Mouse (Mus musculus): Measurements from ENCODE around the gene Drc1.

The Drc1 gene

GRCm38 (mm10) chr5:30287106-30287882 lies 6.1 kb downstream of the Drc1 start:
- no peak for DNase-seq (ENCODE audit: low read depth)

GRCm38 (mm10) chr5:30340815-30341214 lies 59.6 kb downstream of the Drc1 start:
- no peak for DNase-seq (ENCODE audit: low read depth)

- DNase-seq (ENCODE audit: low read depth): no peak
These were observed 60.6 kb downstream of the Drc1 start for GRCm38 (mm10) chr5:30341601-30342365.

DNA sequence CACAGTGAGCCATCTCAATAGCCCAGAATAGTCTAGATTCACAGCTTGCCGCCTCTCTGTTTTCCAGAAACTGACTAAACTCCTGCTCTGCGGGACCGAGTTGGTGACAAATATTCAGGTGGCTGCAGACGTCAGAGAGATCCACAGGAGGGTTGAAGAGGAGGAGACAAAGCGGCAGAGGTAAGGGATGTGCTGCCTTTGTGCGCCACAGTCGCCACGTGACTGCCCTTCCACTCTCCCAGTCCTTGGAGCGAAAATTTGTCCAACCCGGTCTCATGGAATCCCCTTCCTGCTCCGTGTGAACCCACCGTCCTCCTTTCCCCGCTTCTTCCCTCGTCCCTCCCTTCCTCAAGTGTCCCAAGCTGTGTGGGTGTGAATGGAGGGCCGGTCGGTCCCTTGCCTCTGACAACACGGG lies 61.4 kb downstream of the Drc1 start:
- no peak for DNase-seq (ENCODE audit: low read depth)

DNA sequence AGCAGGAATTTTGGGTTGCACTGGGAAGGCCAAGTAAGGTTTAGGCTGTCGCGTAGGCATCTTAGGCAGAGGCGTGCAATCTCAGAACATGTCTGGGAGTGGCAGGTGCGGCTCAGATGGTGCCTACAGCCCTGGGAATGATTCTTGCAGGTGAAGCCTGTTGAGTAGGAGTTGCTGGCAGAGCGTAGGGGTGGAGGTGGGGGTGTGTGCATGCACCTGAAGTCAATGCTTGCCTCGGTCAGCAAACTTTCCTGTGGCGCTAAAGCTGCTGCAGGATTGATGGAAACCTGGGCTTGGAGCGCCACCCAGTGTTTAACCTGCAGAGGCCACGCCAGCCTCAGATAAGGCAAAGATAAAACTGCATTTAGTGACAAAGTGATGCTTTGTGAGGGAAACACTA lies 61.9 kb downstream of the Drc1 start:
- DNase-seq (ENCODE audit: low read depth): peak; percentile 80

DNA sequence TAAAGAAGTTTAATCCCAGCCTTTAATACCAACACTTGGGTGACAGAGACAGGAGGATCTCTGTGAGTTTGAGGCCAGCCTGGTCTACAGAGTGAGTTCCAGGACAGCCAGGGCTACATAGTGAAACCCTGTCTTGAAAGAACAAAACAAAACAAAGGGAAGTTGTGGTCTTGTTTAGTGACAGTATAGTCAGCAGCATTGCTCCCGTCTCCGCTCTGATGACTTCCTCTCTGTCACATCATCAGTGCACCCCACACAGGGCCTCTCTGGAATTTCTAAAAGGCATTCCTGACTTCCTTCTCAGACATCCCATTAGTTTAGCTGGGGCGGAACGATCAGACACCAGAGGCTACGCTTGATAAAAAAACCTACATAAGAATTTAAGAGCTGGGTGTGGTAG lies 62.7 kb downstream of the Drc1 start:
- no peak for DNase-seq (ENCODE audit: low read depth)

DNA sequence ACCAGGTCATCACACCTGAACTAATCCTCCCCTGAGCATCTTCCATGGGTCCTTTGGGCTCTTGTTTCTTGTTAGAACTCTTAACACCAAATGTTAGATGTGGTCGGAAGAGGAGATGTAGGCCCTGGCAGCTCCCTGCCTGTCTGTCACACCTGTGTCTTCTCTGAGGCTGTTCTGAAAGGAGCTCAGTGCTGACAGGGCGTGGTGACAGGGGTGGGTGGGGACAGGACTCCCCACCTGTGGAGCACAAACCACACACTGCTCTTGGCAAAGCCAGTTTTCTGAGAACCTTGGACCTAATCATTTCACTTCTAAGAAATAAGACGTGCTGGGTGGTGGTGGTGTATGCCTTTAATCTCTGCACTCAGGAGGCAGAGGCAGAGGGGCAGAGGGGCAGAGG lies 72.4 kb downstream of the Drc1 start:
- DNase-seq (ENCODE audit: low read depth): peak; percentile 33

DNA sequence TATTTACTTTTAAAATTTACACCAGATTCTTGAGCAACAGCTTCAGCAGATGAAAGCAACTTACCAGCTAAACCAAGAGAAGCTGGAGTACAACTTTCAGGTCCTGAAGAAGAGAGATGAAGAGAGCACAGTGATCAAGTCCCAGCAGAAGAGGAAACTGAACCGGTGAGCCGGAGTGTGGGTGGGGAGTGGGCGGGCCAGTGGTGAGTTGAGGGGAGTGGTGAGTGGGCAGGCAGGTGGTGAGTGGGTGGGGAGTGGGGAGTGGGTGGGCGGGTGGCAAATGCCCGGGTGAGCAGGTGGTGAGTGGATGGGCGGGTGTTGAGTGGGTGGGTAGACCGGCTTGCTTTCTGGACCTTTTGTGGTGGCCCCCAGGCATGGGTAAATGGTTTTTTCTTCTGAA lies 73.9 kb downstream of the Drc1 start:
- DNase-seq (ENCODE audit: low read depth): no peak

DNA sequence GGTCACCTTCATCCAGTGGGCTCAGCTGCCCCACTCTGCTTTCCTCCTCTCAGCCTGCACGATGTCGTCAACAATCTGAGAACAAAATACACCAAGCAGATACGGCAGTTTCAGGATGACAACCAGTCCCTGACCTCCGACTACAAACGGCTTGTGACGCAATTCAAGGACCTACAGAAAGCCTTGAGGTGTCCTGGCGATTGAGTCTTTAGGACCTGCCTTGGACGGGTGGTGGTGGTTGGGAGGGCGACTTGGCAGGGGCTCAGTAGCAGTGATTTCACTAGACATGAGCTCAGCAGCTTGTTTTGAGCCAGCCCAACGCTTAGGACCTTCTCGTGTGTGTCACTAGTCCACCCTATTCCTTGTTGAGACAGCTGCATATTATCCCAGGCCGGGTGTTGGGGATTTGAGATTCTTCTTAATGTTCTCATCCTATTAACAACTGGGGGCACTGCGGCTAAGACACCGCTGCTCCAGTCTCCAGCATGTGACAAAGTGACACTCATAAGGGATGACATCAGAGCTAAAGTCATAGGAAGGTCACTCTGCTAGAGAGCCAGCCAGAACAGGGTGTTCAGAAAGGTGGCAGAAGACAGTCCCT lies 74.5 kb downstream of the Drc1 start:
- no peak for DNase-seq (ENCODE audit: low read depth)

GRCm38 (mm10) chr5:30356647-30357046 lies 75.5 kb downstream of the Drc1 start:
- DNase-seq (ENCODE audit: low read depth): no peak

- no peak for DNase-seq (ENCODE audit: low read depth)
These were observed 77.4 kb downstream of the Drc1 start for GRCm38 (mm10) chr5:30358436-30359099.

GRCm38 (mm10) chr5:30367405-30367804 lies 86.2 kb downstream of the Drc1 start:
- no peak for DNase-seq (ENCODE audit: low read depth)

GRCm38 (mm10) chr5:30369426-30369825 lies 88.2 kb downstream of the Drc1 start:
- DNase-seq (ENCODE audit: low read depth): no peak

- no peak for DNase-seq (ENCODE audit: low read depth)
These were observed 101.7 kb downstream of the Drc1 start for GRCm38 (mm10) chr5:30382876-30383275.

DNA sequence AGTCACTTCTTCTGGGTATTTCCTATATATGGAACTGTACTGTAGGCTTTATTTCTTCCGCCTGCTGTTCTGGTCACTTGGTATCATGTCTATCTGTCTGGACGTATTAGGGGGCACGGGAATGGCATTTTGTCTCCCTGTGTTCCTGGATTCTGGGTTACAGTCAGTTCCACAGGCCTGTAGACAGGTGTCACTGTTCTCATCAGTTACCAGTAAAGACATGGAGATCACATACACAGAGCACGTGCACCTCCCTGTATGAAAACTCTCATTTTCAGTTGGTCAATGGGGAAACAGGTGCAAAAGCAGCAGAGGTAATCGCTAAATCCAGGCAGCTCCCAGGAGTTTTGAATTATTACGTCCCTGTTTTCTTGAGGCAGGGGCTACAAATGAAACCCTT lies 106.5 kb downstream of the Drc1 start:
- no peak for DNase-seq (ENCODE audit: low read depth)

DNA sequence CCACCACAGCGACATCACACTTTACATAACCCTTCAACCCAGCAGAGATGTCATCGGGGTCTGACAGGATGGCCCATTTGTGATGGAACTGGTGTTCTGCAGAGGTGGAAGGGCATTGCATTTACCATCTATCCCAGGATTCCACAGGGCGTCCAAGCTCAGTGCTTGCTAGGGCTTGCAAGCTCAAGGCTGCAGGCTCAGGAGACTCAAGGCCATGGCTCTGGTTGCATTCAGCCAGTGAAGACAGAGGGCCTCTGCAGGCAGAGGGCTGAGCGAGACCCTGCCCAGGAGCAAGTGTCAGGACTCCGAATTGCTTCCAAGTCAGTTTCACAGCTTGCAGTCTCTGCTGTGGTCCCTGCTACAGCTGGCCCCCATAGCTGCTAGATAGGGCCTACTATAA lies 108.6 kb downstream of the Drc1 start:
- DNase-seq (ENCODE audit: low read depth): no peak

DNA sequence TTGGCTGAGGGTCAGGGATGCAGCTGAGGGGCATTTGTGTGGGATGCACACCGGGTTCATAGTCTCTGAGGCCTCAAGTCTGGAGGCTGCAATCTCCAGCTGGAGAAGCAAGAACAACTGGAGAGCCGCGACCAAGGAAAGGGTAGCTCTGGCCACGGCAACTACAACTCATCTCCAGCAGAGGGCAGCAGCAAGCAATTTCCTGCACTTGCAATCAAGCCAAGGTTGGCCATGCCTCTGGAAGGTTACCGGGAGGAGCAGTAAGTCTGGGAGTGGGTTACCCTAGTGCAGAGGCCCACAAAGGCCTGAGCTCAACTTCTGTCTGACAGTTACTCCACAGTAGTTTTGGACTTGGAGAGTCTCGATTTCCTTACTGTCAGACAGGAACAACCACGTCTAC lies 110.3 kb downstream of the Drc1 start:
- DNase-seq (ENCODE audit: low read depth): peak; percentile 58

DNA sequence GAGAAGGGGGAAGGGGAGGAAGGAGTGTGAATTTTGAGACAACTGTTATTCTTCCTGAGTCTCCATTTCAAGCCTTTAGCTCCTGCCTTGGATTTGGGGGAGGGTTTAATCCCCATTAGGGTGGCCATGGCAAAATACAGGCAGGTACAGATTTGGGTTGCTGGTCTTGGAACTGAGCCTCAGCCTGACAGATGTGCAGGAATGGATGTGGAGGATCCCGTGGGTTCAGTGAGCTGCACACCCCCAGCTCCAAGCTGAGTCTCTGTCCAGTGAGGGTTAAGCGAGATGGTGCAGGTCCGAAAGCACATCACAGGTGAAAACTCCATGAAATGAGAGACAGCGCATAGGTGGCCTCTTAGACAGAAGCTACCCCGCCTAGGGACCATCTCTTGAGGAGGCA lies 119.3 kb downstream of the Drc1 start:
- no peak for DNase-seq (ENCODE audit: low read depth)

- DNase-seq (ENCODE audit: low read depth): no peak
These were observed 120.0 kb downstream of the Drc1 start for GRCm38 (mm10) chr5:30401165-30401564.

DNA sequence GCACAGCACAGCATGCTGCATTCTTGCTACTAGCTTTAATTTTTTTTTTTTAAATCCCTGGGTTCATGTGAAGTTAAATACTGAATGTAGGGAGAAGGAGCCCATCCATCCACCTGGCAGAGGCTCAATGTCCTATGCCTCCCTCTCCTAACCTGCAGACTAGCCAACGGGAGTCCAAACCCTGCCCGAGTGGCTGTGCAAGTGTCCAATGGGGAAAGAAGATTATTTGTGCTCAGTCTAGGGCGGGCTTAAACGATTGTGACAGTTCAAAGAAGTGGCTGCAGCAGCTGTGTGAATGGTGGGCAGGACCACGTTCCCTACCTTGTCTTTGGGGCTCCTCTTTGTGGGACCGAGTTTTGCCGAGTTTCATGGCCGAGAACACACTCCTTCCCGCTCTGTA lies 125.7 kb downstream of the Drc1 start:
- no peak for DNase-seq (ENCODE audit: low read depth)

DNA sequence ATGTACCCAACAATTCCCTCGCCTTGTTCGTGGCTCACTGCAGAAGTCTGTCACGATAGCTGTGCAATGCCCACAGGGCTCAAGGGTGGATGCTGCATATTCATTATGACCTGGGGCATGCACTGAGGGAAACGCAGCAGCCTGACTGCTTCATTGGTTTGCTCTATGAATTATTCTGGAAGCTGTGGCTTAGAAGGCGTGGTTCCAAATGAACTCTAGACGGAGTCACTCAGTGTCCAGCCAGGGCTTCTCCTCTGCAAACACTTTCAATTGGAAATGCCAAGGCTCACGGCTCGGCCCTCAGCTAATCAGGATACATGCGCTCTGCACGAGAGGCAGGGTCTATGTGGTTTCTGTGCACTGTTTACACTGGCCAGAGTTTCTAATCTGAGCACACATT lies 130.3 kb downstream of the Drc1 start:
- DNase-seq (ENCODE audit: low read depth): no peak

- DNase-seq (ENCODE audit: low read depth): no peak
These were observed 134.2 kb downstream of the Drc1 start for GRCm38 (mm10) chr5:30415381-30415780.

DNA sequence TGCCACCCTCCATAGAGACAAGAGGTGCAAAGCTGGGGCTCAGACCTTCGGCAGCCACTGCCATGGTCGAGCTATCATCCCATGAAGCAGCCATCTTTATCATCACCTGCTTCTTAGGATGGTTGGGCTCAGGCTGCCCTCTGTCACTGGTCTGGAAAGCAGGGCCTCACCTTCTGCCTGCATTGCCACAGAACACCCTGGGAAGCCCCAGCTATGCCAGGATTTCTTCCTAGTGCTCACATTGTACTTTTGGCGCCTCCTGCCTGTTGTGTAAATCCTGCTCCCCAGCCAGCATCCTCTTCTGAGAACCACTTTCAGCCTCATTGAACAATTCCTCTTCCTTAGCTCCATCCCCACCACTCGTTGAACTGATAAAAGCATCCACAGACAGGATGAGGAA lies 134.7 kb downstream of the Drc1 start:
- DNase-seq (ENCODE audit: low read depth): no peak
